Mouse (Mus musculus) induced T-regulatory cell, adult 2 months (primary cell): ENCODE measurements around the gene Kdm3a.

Experiments used
- DNase-seq: peaks from one replicate; pipeline ENCODE4 v3.0.0-alpha.2; 2012; ENCODE audit warnings: low read depth

Kdm3a gene

GRCm38 (mm10) chr6:71575359-71575758 is 57.4 kb downstream of the Kdm3a start:
- DNase-seq: no peak

GRCm38 (mm10) chr6:71569025-71569424 is 63.8 kb downstream of the Kdm3a start:
- DNase-seq: no peak

GRCm38 (mm10) chr6:71568616-71569015 is 64.2 kb downstream of the Kdm3a start:
- DNase-seq: no peak

GRCm38 (mm10) chr6:71556826-71557225 is 76.0 kb downstream of the Kdm3a start:
- DNase-seq: no peak

- no peak for DNase-seq
These were observed 77.3 kb downstream of the Kdm3a start for GRCm38 (mm10) chr6:71555507-71555951.

- peak; percentile 96 for DNase-seq
These were observed 88.9 kb downstream of the Kdm3a start, which contains the start of gene Chmp3 for GRCm38 (mm10) chr6:71543686-71544499. Chmp3 (plus strand) TSS chr6:71543797.
